Mouse (Mus musculus) hindbrain, embryonic 14.5 days (tissue): ENCODE measurements around the gene Prr18. TPM values are rescaled to one million over a fixed set of nuclear protein-coding genes. Genes with fewer than 3 reads are reported as not detected.
A peak's percentile ranks its signal among the peaks of the same experiment; 100 is the strongest.

Experiments used
- ATAC-seq: fragments of 200-750 bp; cut with Nextera tagmentation; 2 replicates; pipeline ENCODE4 v1.8.0; 2017; ENCODE audit warnings: moderate number of reproducible peaks, mild to moderate bottlenecking, moderate TSS enrichment, moderate library complexity; ENCODE audit not compliant: low FRiP score
- DNase-seq: peaks from one replicate; pipeline ENCODE4 v3.0.0-alpha.2; 2015; ENCODE audit warnings: low spot score
- H3K27ac ChIP-seq: fragments of 300-500 bp; sonication (generic); 2 replicates; pipeline ENCODE4 v1.5.1; 2014; ENCODE audit warnings: mild to moderate bottlenecking, moderate library complexity
- H3K27me3 ChIP-seq: fragments of 300-500 bp; sonication (generic); 2 replicates; pipeline ENCODE4 v1.6.1; 2014; ENCODE audit warnings: mild to moderate bottlenecking, low read length, mixed read lengths; ENCODE audit not compliant: control insufficient read depth, insufficient read depth
- H3K36me3 ChIP-seq: fragments of 300-500 bp; sonication (generic); replicated peaks from 2 replicates; pipeline ENCODE4 v1.6.1; 2014; ENCODE audit not compliant: control insufficient read depth, insufficient read depth
- H3K4me1 ChIP-seq: fragments of 300-500 bp; sonication (generic); replicated peaks from 2 replicates; pipeline ENCODE4 v1.6.1; 2014; ENCODE audit warnings: antibody characterized with exemption, low read length, mixed read lengths; ENCODE audit not compliant: control insufficient read depth, insufficient read depth
- H3K4me2 ChIP-seq: fragments of 300-500 bp; sonication (generic); replicated peaks from 2 replicates; pipeline ENCODE4 v1.6.1; 2014; ENCODE audit warnings: mild to moderate bottlenecking, moderate library complexity
- H3K4me3 ChIP-seq: fragments of 300-500 bp; sonication (generic); replicated peaks from 2 replicates; pipeline ENCODE4 v1.5.1; 2014; ENCODE audit warnings: mild to moderate bottlenecking, low read length
- H3K9ac ChIP-seq: fragments of 300-500 bp; sonication (generic); 2 replicates; pipeline ENCODE4 v1.6.1; 2014
- H3K9me3 ChIP-seq: fragments of 300-500 bp; sonication (generic); 2 replicates; pipeline ENCODE4 v1.6.1; 2016; ENCODE audit warnings: low read length; ENCODE audit not compliant: control insufficient read depth
- WGBS: fragments of 180-500 bp; shearing (Covaris S2); extraction: QIAGEN DNeasy Blood & Tissue Kit; methylation state at CpG from one replicate; pipeline ENCODE4 v1.1.7; 2014; 5-methylcytosine and 5-hydroxymethylcytosine counted together
- polyA plus RNA-seq: library from polyadenylated mRNA; unstranded; fragments of >200 nt; fragmentation: Nextera tagmentation; extraction: Ambion mirVana; gene quantifications from 2 replicates; pipeline ENCODE4 v1.2.1, GENCODE M21; 2014

Gene Prr18
- polyA plus RNA-seq, 1 experiment from 2014 or later, result 20.9 TPM

GRCm38 (mm10) chr17:8370634-8371229, 33.5 kb downstream of the Prr18 start:
- peak overlapping the region; percentile 94 for H3K27ac ChIP-seq
- peak overlapping the region; percentile 83 for H3K9ac ChIP-seq
- no peak overlapping the region for H3K4me3 ChIP-seq
- H3K36me3 ChIP-seq, result no peaks in the 10 kb centered on the region
- ATAC-seq, result no peak
- H3K27me3 ChIP-seq, result no peaks in the 10 kb centered on the region
- no peaks in the 10 kb centered on the region for H3K9me3 ChIP-seq
- peaks cover 64% of the 10 kb centered on the region for H3K4me1 ChIP-seq
- H3K4me2 ChIP-seq, result peak overlapping the region; percentile 8; the same call in 1 of the 2 replicates
- 13% methylated on average over 13 of the region's 13 CpGs for WGBS
- peak; percentile 63 for DNase-seq

GRCm38 (mm10) chr17:8371834-8372233, 34.6 kb downstream of the Prr18 start:
- H3K27me3 ChIP-seq, result no peaks in the 10 kb centered on the region
- peak overlapping the region; percentile 83 for H3K9ac ChIP-seq
- H3K36me3 ChIP-seq, result no peaks in the 10 kb centered on the region
- peak overlapping the region; percentile 81 for H3K4me2 ChIP-seq
- H3K27ac ChIP-seq, result peak overlapping the region; percentile 94
- 0% methylated on average over 7 of the region's 7 CpGs for WGBS
- H3K4me3 ChIP-seq, result peak overlapping the region; percentile 37
- H3K9me3 ChIP-seq, result no peaks in the 10 kb centered on the region
- peaks cover 55% of the 10 kb centered on the region for H3K4me1 ChIP-seq
- DNase-seq (peak; percentile 87), ATAC-seq (peak; percentile 83)

GRCm38 (mm10) chr17:8372286-8373046, 35.2 kb downstream of the Prr18 start:
- WGBS, result under 1% methylated on average over 18 of the region's 18 CpGs
- Histone ChIP-seq H3K4me2 (peak overlapping the region; percentile 81), H3K9me3 (no peaks in the 10 kb centered on the region), H3K27me3 (no peaks in the 10 kb centered on the region), H3K4me1 (peaks cover 48% of the 10 kb centered on the region), H3K4me3 (peak overlapping the region; percentile 37), H3K36me3 (no peaks in the 10 kb centered on the region), H3K9ac (peak overlapping the region; percentile 83), H3K27ac (peak overlapping the region; percentile 94)
- ATAC-seq (no peak), DNase-seq (peak; percentile 91)

DNA sequence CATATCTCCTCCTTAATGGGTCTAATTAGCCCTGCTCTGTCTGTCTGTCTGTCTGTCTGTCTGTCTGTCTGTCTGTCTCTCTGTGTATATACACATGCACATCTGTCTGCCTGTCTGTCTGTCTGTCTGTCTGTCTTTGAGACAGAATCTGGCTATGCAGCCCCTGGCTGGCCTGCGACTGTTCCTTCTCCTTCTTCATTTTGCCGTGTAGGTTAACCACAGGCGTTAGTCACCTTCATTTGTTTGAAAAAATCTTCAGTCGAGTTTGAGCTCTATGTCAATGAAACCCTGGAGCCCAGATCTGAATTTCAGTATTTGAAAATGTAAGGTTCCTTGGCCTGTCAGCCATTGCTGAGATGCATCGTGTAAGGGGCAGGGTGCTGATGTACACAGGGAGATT, 40.0 kb downstream of the Prr18 start:
- no peaks in the 10 kb centered on the region for H3K9me3 ChIP-seq
- ATAC-seq, result no peak

DNA sequence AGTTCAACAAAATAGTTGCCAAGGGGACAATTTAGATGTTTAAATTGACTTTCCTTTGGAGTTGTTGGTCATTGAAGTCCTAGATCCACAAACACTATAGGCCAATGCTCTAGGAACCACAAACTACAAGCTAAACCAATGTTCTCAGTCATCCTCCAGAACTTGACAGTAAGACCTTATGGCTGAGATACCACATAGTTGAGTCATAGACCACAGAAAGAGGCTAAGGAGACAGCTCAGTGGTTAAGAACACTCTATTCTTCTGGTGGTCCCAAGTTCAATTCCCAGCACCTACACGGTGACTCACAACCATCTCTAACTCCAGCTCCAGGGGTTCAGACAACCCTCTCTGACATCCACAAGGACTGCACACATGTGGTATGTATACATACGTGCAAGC, 48.2 kb downstream of the Prr18 start:
- Histone ChIP-seq H3K4me3 (no peak overlapping the region), H3K9me3 (no peaks in the 10 kb centered on the region), H3K27ac (no peak overlapping the region), H3K36me3 (no peaks in the 10 kb centered on the region), H3K27me3 (peaks cover 32% of the 10 kb centered on the region), H3K4me2 (no peak overlapping the region), H3K9ac (no peak overlapping the region), H3K4me1 (peaks cover 8% of the 10 kb centered on the region; the same call in 1 of the 2 replicates)
- ATAC-seq (no peak), DNase-seq (no peak)
- WGBS, result 95% methylated on average over 2 of the region's 2 CpGs

More for the DNA sequence above, 40.0 kb downstream of the Prr18 start:
- Histone ChIP-seq H3K9ac (no peak overlapping the region), H3K4me3 (no peak overlapping the region), H3K36me3 (no peaks in the 10 kb centered on the region), H3K27ac (no peak overlapping the region), H3K4me1 (peaks cover 6% of the 10 kb centered on the region; the same call in 1 of the 2 replicates), H3K27me3 (no peaks in the 10 kb centered on the region), H3K4me2 (no peak overlapping the region)
- WGBS, result 59% methylated on average over 5 of the region's 5 CpGs
- DNase-seq, result no peak

DNA sequence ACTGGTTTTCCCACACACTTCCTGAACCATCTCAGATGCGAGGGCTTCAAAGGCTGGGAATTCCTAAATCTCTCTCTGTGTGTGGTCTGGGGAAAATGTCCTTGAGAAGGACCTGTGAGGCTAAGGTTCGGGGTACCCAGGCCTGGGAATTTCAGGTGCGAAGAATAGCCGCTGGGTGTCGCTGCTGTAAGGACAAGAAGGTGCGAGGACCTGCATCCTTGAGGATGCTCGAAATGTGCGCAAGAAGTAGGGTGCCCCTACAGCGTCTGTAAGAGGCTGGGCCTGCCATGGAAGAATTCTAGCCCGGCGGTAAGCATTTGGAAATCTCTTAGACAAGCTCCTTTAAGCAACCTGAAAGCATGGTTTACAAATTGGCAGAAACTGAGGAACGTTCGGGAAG, 51.2 kb downstream of the Prr18 start:
- Histone ChIP-seq H3K4me3 (peak overlapping the region; percentile 31), H3K9ac (peak overlapping the region; percentile 46), H3K4me2 (peak overlapping the region; percentile 48), H3K9me3 (no peaks in the 10 kb centered on the region), H3K36me3 (no peaks in the 10 kb centered on the region), H3K27ac (no peak overlapping the region), H3K27me3 (peaks cover 45% of the 10 kb centered on the region), H3K4me1 (peaks cover 8% of the 10 kb centered on the region; the same call in 1 of the 2 replicates)
- DNase-seq, result peak; percentile 71
- WGBS, result 2% methylated on average over 13 of the region's 13 CpGs
- no peak for ATAC-seq

- Histone ChIP-seq H3K9me3 (no peaks in the 10 kb centered on the region), H3K9ac (peak overlapping the region; percentile 46), H3K4me3 (peak overlapping the region; percentile 31), H3K4me1 (peaks cover 8% of the 10 kb centered on the region; the same call in 1 of the 2 replicates), H3K4me2 (peak overlapping the region; percentile 48), H3K36me3 (no peaks in the 10 kb centered on the region), H3K27ac (no peak overlapping the region), H3K27me3 (peaks cover 45% of the 10 kb centered on the region)
- ATAC-seq (no peak), DNase-seq (no peak)
- WGBS, result 2% methylated on average over 28 of the region's 28 CpGs
Measured at GRCm38 (mm10) chr17:8388990-8389789, 51.9 kb downstream of the Prr18 start.

DNA sequence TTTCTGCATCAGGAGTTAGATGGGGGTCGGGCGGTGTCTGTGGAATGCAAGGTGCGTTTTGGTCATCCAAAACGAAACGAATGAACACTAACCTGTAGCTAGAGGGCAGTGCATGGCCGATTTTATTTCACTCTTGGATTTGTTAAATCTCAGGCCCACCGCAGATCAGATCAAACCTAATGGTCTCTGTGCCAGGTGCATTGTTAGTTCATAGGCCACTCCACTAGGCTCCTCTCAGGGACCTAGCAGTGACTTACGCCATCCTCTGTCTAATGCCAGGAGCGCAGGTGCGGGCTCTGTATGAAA, 52.5 kb downstream of the Prr18 start:
- peaks cover 45% of the 10 kb centered on the region for H3K27me3 ChIP-seq
- H3K4me2 ChIP-seq, result peak overlapping the region; percentile 48
- peak overlapping the region; percentile 31; the same call in 1 of the 2 replicates for H3K4me3 ChIP-seq
- DNase-seq, result no peak
- ATAC-seq, result no peak
- no peak overlapping the region for H3K27ac ChIP-seq
- WGBS, result 6% methylated on average over 10 of the region's 10 CpGs
- H3K36me3 ChIP-seq, result no peaks in the 10 kb centered on the region
- peaks cover 8% of the 10 kb centered on the region; the same call in 1 of the 2 replicates for H3K4me1 ChIP-seq
- H3K9ac ChIP-seq, result no peak overlapping the region
- no peaks in the 10 kb centered on the region for H3K9me3 ChIP-seq

GRCm38 (mm10) chr17:8390487-8390886, 53.2 kb downstream of the Prr18 start:
- no peak overlapping the region for H3K4me3 ChIP-seq
- H3K4me2 ChIP-seq, result no peak overlapping the region
- 56% methylated on average over 4 of the region's 4 CpGs for WGBS
- H3K9me3 ChIP-seq, result no peaks in the 10 kb centered on the region
- H3K27me3 ChIP-seq, result peaks cover 45% of the 10 kb centered on the region
- no peaks in the 10 kb centered on the region for H3K36me3 ChIP-seq
- ATAC-seq, result no peak
- no peak overlapping the region for H3K9ac ChIP-seq
- H3K27ac ChIP-seq, result no peak overlapping the region
- peaks cover 8% of the 10 kb centered on the region; the same call in 1 of the 2 replicates for H3K4me1 ChIP-seq
- no peak for DNase-seq
